10 mouse cellular contexts compared by ENCODE assay signal in genomic region chr9:65191389-65191754, GRCm38 (mm10). TPM values are rescaled to one million over a fixed set of nuclear protein-coding genes. Genes with fewer than 3 reads are reported as not detected.
DNase-seq lines count a peak whose midpoint lies in the region; ATAC-seq and TF ChIP-seq lines count a peak whose summit lies in the region.
"Had no signal": no experiment of that assay in that cellular context is flagged by ENCODE, and none has a peak within 500 bp of the region (broad histone marks: within the 10 kb centered on the region; RNA-seq: fewer than 3 reads in every experiment).

No protein-coding gene starts in this region.

- no peak overlapping the region for H3K9ac ChIP-seq in forebrain, postnatal 0 days
- H3K9ac ChIP-seq in liver, adult 2 months (ENCODE audit: low read depth, low read length): no peak overlapping the region
- peak overlapping the region; percentile 53; the same call in 1 of the 2 replicates for H3K9ac ChIP-seq in hindbrain, embryonic 13.5 days
- 0 out of 2 replicates have a peak overlapping the region, but pooled peaks have one; percentile 1 for H3K9ac ChIP-seq in neural tube, embryonic 11.5 days (ENCODE audit: low read length)

- H3K27ac ChIP-seq in forebrain, embryonic 10.5 days: peak overlapping the region; percentile 82
- no peak overlapping the region for H3K27ac ChIP-seq in forebrain, postnatal 0 days (ENCODE audit: low read depth, low read length)
- H3K27ac ChIP-seq in liver, adult 2 months (replicated peaks; ENCODE audit: insufficient read depth, low read depth, low read length): peak overlapping the region; percentile 81
- H3K27ac ChIP-seq in hindbrain, embryonic 13.5 days: no peak overlapping the region
- peak overlapping the region; percentile 63 for H3K27ac ChIP-seq in neural tube, embryonic 11.5 days (ENCODE audit: low read depth, low read length)

- no peak for TF ChIP-seq CTCF in forebrain, postnatal 0 days (IDR thresholded peaks at IDR 0.05; ENCODE audit: low read depth)
- TF ChIP-seq CTCF in liver, adult 2 months (IDR thresholded peaks at IDR 0.05; ENCODE audit: low read depth, low read length): no peak

- no peaks in the 10 kb centered on the region for H3K79me2 ChIP-seq in liver, adult 2 months (ENCODE audit: control insufficient read depth, insufficient read depth, low read length)

- peak overlapping the region; percentile 21 for H3K4me3 ChIP-seq in forebrain, embryonic 10.5 days
- no peak overlapping the region for H3K4me3 ChIP-seq in forebrain, postnatal 0 days (ENCODE audit: low read depth, low read length)
- no peak overlapping the region for H3K4me3 ChIP-seq in liver, adult 2 months (ENCODE audit: insufficient read depth, low read depth, low read length)
- no peak overlapping the region for H3K4me3 ChIP-seq in hindbrain, embryonic 13.5 days
- no peak overlapping the region for H3K4me3 ChIP-seq in neural tube, embryonic 11.5 days (ENCODE audit: low read depth, low read length)

- H3K4me1 ChIP-seq in forebrain, embryonic 10.5 days: peaks cover 80% of the 10 kb centered on the region
- H3K4me1 ChIP-seq in forebrain, postnatal 0 days (ENCODE audit: insufficient read depth): peaks cover 12% of the 10 kb centered on the region
- peaks cover 26% of the 10 kb centered on the region for H3K4me1 ChIP-seq in liver, adult 2 months (ENCODE audit: control insufficient read depth, insufficient read depth, low read length)
- peaks cover 38% of the 10 kb centered on the region for H3K4me1 ChIP-seq in hindbrain, embryonic 13.5 days (replicated peaks)
- H3K4me1 ChIP-seq in neural tube, embryonic 11.5 days (ENCODE audit: control insufficient read depth, insufficient read depth, low read length): peaks cover 36% of the 10 kb centered on the region

- TF ChIP-seq POLR2A in liver, adult 2 months (IDR thresholded peaks at IDR 0.05; ENCODE audit: extremely low read depth, insufficient read depth, low read length): no peak

- no peak for ATAC-seq in forebrain, postnatal 0 days
- no peak for ATAC-seq in hindbrain, embryonic 13.5 days (ENCODE audit: low FRiP score)
- ATAC-seq in neural tube, embryonic 11.5 days (ENCODE audit: insufficient read depth, low FRiP score, low TSS enrichment): no peak

- no peaks in the 10 kb centered on the region for H3K27me3 ChIP-seq in forebrain, embryonic 10.5 days (ENCODE audit: poor library complexity, severe bottlenecking)
- no peaks in the 10 kb centered on the region for H3K27me3 ChIP-seq in forebrain, postnatal 0 days (ENCODE audit: insufficient read depth, low read length)
- H3K27me3 ChIP-seq in liver, adult 2 months (ENCODE audit: control insufficient read depth, insufficient read depth, low read length): no peaks in the 10 kb centered on the region
- no peaks in the 10 kb centered on the region for H3K27me3 ChIP-seq in hindbrain, embryonic 13.5 days
- H3K27me3 ChIP-seq in neural tube, embryonic 11.5 days (ENCODE audit: control insufficient read depth, insufficient read depth, low read length): no peaks in the 10 kb centered on the region

- H3K4me2 ChIP-seq in forebrain, postnatal 0 days (ENCODE audit: low read depth): no peak overlapping the region
- H3K4me2 ChIP-seq in hindbrain, embryonic 13.5 days: no peak overlapping the region
- H3K4me2 ChIP-seq in neural tube, embryonic 11.5 days (ENCODE audit: low read depth): no peak overlapping the region

- no peaks in the 10 kb centered on the region for H3K9me3 ChIP-seq in forebrain, embryonic 10.5 days
- H3K9me3 ChIP-seq in forebrain, postnatal 0 days (ENCODE audit: low read length): no peaks in the 10 kb centered on the region
- H3K9me3 ChIP-seq in hindbrain, embryonic 13.5 days: no peaks in the 10 kb centered on the region
- no peaks in the 10 kb centered on the region for H3K9me3 ChIP-seq in neural tube, embryonic 11.5 days (ENCODE audit: control insufficient read depth, low read length)

- no peak for DNase-seq in forebrain, embryonic 10.5 days (ENCODE audit: extremely low spot score, low spot score)
- DNase-seq in forebrain, postnatal 0 days: no peak
- DNase-seq in liver, adult 2 months (ENCODE audit: extremely low read depth, low read depth, low spot score): no peak
- no peak for DNase-seq in liver
- DNase-seq in neural tube, embryonic 11.5 days (ENCODE audit: low spot score): peak; percentile 43
- DNase-seq in adrenal gland, postnatal 36 days: no peak
- DNase-seq in layer of hippocampus, adult 9-10 months (ENCODE audit: low spot score): no peak
- DNase-seq: layer of hippocampus, adult 9-11 months; lung, postnatal 10 days had no signal

- 20% methylated on average over 2 of the region's 2 CpGs for WGBS in forebrain, embryonic 10.5 days
- 40% methylated on average over 2 of the region's 2 CpGs for WGBS in forebrain, postnatal 0 days
- 6% methylated on average over 2 of the region's 2 CpGs for WGBS in liver, adult 2 months
- WGBS in hindbrain, embryonic 13.5 days: 25% methylated on average over 2 of the region's 2 CpGs
- 16% methylated on average over 2 of the region's 2 CpGs for WGBS in neural tube, embryonic 11.5 days

- H3K36me3 ChIP-seq in forebrain, embryonic 10.5 days (replicated peaks): peaks cover 7% of the 10 kb centered on the region
- H3K36me3 ChIP-seq in forebrain, postnatal 0 days (ENCODE audit: insufficient read depth): no peaks in the 10 kb centered on the region
- H3K36me3 ChIP-seq in liver, adult 2 months (ENCODE audit: control insufficient read depth, insufficient read depth, low read length): no peaks in the 10 kb centered on the region
- no peaks in the 10 kb centered on the region for H3K36me3 ChIP-seq in hindbrain, embryonic 13.5 days
- H3K36me3 ChIP-seq in neural tube, embryonic 11.5 days (ENCODE audit: control insufficient read depth, insufficient read depth, low read length): no peaks in the 10 kb centered on the region

RNA-seq across cellular contexts. Expression of gene Parp16, which starts 3.8 kb away (rescaled TPM):
- polyA plus RNA-seq in forebrain, embryonic 10.5 days (2016; fragmentation: Nextera tagmentation; extraction: Ambion mirVana): 7.0 and 8.5 TPM in 2 replicates
- 6.1 and 6.3 TPM in 2 replicates for total RNA-seq in forebrain, postnatal 0 days (2014; rRNA removed)
- 4.2 and 6.7 TPM in 2 replicates for polyA plus RNA-seq in forebrain, postnatal 0 days (2015; fragmentation: Nextera tagmentation; extraction: Ambion mirVana)
- total RNA-seq in liver, adult 2 months (2014; rRNA removed): 11.3 and 12.6 TPM in 2 replicates
- polyA plus RNA-seq in liver, adult 2 months (2012; rRNA removed): 11.4 and 13.6 TPM in 2 replicates
- 5.9 and 6.1 TPM in 2 replicates for polyA plus RNA-seq in hindbrain, embryonic 13.5 days (2015; fragmentation: Nextera tagmentation; extraction: Ambion mirVana)
- 4.9 and 6.1 TPM in 2 replicates for polyA plus RNA-seq in neural tube, embryonic 11.5 days (2014; fragmentation: Nextera tagmentation; extraction: Ambion mirVana)
- 10 to 100 TPM; 11.8 to 21.2 TPM for total RNA-seq in adrenal gland, postnatal 36 days (2021)

RNA-seq across cellular contexts. Expression of gene Igdcc3, which starts 50.4 kb away (rescaled TPM):
- polyA plus RNA-seq in forebrain, embryonic 10.5 days (2016; fragmentation: Nextera tagmentation; extraction: Ambion mirVana): 208 and 246 TPM in 2 replicates
- total RNA-seq in forebrain, postnatal 0 days (2014; rRNA removed): 2.7 and 3.0 TPM in 2 replicates
- polyA plus RNA-seq in forebrain, postnatal 0 days (2015; fragmentation: Nextera tagmentation; extraction: Ambion mirVana): 2.6 and 4.2 TPM in 2 replicates
- not detected in 2 replicates for total RNA-seq in liver, adult 2 months (2014; rRNA removed)
- polyA plus RNA-seq in liver, adult 2 months (2012; rRNA removed): not detected in 2 replicates
- polyA plus RNA-seq in hindbrain, embryonic 13.5 days (2015; fragmentation: Nextera tagmentation; extraction: Ambion mirVana): 13.8 and 15.5 TPM in 2 replicates
- polyA plus RNA-seq in neural tube, embryonic 11.5 days (2014; fragmentation: Nextera tagmentation; extraction: Ambion mirVana): 60.7 and 71.9 TPM in 2 replicates
- 1 to 10 TPM; 1.2 to 1.9 TPM for total RNA-seq in adrenal gland, postnatal 36 days (2021)

Comparison
In these comparisons a context has a peak if more than half of its experiments do, and no peak if none do; other contexts are left out.
1. H3K27ac ChIP-seq: peak in forebrain, embryonic 10.5 days (single experiment), liver, adult 2 months (single experiment) and neural tube, embryonic 11.5 days (single experiment); none in forebrain, postnatal 0 days (single experiment) and hindbrain, embryonic 13.5 days (single experiment).
2. H3K9ac ChIP-seq: peak in hindbrain, embryonic 13.5 days (single experiment) and neural tube, embryonic 11.5 days (single experiment); none in forebrain, postnatal 0 days (single experiment) and liver, adult 2 months (single experiment).